Mouse (Mus musculus) kidney, adult 2 months (tissue): ENCODE results near the gene Srbd1. TPM values are rescaled to one million over a fixed set of nuclear protein-coding genes. Genes with fewer than 3 reads are reported as not detected.

Experiments
- DNase-seq: peaks from one replicate; pipeline ENCODE4 v3.0.0; 2021
- H3K27ac ChIP-seq: fragments of 200-500 bp; 2 replicates; pipeline ENCODE4 v1.5.1; 2012; ENCODE audit warnings: low read depth, low read length, control low read depth, inconsistent platforms; ENCODE audit not compliant: insufficient read depth
- H3K27me3 ChIP-seq: fragments of 200-500 bp; replicated peaks from 2 replicates; pipeline ENCODE4 v1.6.1; 2012; ENCODE audit warnings: mild to moderate bottlenecking, moderate library complexity, low read length, inconsistent platforms; ENCODE audit not compliant: control insufficient read depth, insufficient read depth
- H3K36me3 ChIP-seq: fragments of 200-500 bp; 2 replicates; pipeline ENCODE4 v1.6.1; 2012; ENCODE audit warnings: mild to moderate bottlenecking, moderate library complexity, low read length, inconsistent platforms; ENCODE audit not compliant: control insufficient read depth, insufficient read depth
- H3K4me1 ChIP-seq: fragments of 200-500 bp; 2 replicates; pipeline ENCODE4 v1.6.1; 2011; ENCODE audit warnings: low read length; ENCODE audit not compliant: control insufficient read depth, insufficient read depth
- H3K4me3 ChIP-seq: fragments of 200-500 bp; 2 replicates; pipeline ENCODE4 v1.5.1; 2011; ENCODE audit warnings: mild to moderate bottlenecking, low read depth, low read length, control low read depth; ENCODE audit not compliant: insufficient read depth
- CTCF ChIP-seq: fragments of 200-500 bp; conservative IDR thresholded peaks from 2 replicates; pipeline ENCODE4 v1.5.1; 2011; ENCODE audit warnings: low read depth, mild to moderate bottlenecking, control low read depth, low read length, moderate library complexity, mixed read lengths; ENCODE audit not compliant: insufficient read depth, insufficient read length
- POLR2A ChIP-seq: fragments of 200-500 bp; IDR thresholded peaks from one replicate; pipeline ENCODE4 v1.6.1; 2011; ENCODE audit warnings: low read depth, low read length, control low read depth
- WGBS: fragments of 180-500 bp; shearing (Covaris S2); methylation state at CpG from one replicate; pipeline ENCODE4 v1.1.7; 2018; 5-methylcytosine and 5-hydroxymethylcytosine counted together
- polyA plus RNA-seq: library from polyadenylated mRNA; depleted of rRNA; stranded (reverse); fragments of >200 nt; gene quantifications from 2 replicates; pipeline ENCODE4 v1.2.3, GENCODE M21; 2012

Gene Srbd1
- polyA plus RNA-seq, 1 experiment, result 3.6 TPM

GRCm38 (mm10) chr17:85986624-85987023 lies 158.4 kb downstream of the Srbd1 start:
- TF ChIP-seq POLR2A (no peak), CTCF (no peak)
- Histone ChIP-seq H3K4me3 (no peak overlapping the region), H3K27ac (no peak overlapping the region), H3K4me1 (no peaks in the 10 kb centered on the region), H3K36me3 (no peaks in the 10 kb centered on the region; the same call in 1 of the 2 replicates), H3K27me3 (no peaks in the 10 kb centered on the region)
- DNase-seq, result no peak
- 79% methylated on average over 4 of the region's 4 CpGs for WGBS

GRCm38 (mm10) chr17:85986181-85986580 lies 158.8 kb downstream of the Srbd1 start:
- Histone ChIP-seq H3K27me3 (no peaks in the 10 kb centered on the region), H3K27ac (no peak overlapping the region), H3K36me3 (no peaks in the 10 kb centered on the region; the same call in 1 of the 2 replicates), H3K4me1 (no peaks in the 10 kb centered on the region), H3K4me3 (no peak overlapping the region)
- no peak for DNase-seq
- TF ChIP-seq POLR2A (no peak), CTCF (no peak)
- WGBS, result 96% methylated on average over 2 of the region's 2 CpGs

- H3K4me3 ChIP-seq, result no peak overlapping the region
- H3K27ac ChIP-seq, result no peak overlapping the region
- H3K36me3 ChIP-seq, result no peaks in the 10 kb centered on the region; the same call in 1 of the 2 replicates
- DNase-seq, result no peak
- TF ChIP-seq POLR2A (no peak), CTCF (no peak)
- H3K4me1 ChIP-seq, result no peaks in the 10 kb centered on the region
- H3K27me3 ChIP-seq, result no peaks in the 10 kb centered on the region
- 63% methylated on average over 11 of the region's 11 CpGs for WGBS
These were observed 159.8 kb downstream of the Srbd1 start for GRCm38 (mm10) chr17:85985131-85985530.

- WGBS, result 96% methylated on average over 4 of the region's 4 CpGs
- DNase-seq, result no peak
- Histone ChIP-seq H3K27ac (no peak overlapping the region), H3K4me1 (no peaks in the 10 kb centered on the region), H3K27me3 (no peaks in the 10 kb centered on the region), H3K36me3 (no peaks in the 10 kb centered on the region), H3K4me3 (no peak overlapping the region)
- TF ChIP-seq CTCF (no peak), POLR2A (no peak)
These were observed 162.7 kb downstream of the Srbd1 start for GRCm38 (mm10) chr17:85982271-85982670.

- Histone ChIP-seq H3K4me1 (no peaks in the 10 kb centered on the region), H3K36me3 (no peaks in the 10 kb centered on the region), H3K27me3 (no peaks in the 10 kb centered on the region), H3K27ac (no peak overlapping the region), H3K4me3 (no peak overlapping the region)
- TF ChIP-seq CTCF (no peak), POLR2A (no peak)
- no peak for DNase-seq
- 98% methylated on average over 3 of the region's 3 CpGs for WGBS
These were observed 163.1 kb downstream of the Srbd1 start for GRCm38 (mm10) chr17:85981869-85982268.

GRCm38 (mm10) chr17:85978876-85979275 lies 166.1 kb downstream of the Srbd1 start:
- WGBS, result 45% methylated on average over 8 of the region's 8 CpGs
- H3K27me3 ChIP-seq, result no peaks in the 10 kb centered on the region
- no peak overlapping the region for H3K4me3 ChIP-seq
- DNase-seq, result no peak
- no peak overlapping the region for H3K27ac ChIP-seq
- TF ChIP-seq CTCF (no peak), POLR2A (no peak)
- H3K4me1 ChIP-seq, result no peaks in the 10 kb centered on the region
- no peaks in the 10 kb centered on the region for H3K36me3 ChIP-seq

GRCm38 (mm10) chr17:85975077-85975476 lies 169.9 kb downstream of the Srbd1 start:
- H3K27me3 ChIP-seq, result no peaks in the 10 kb centered on the region
- no peak for TF ChIP-seq CTCF
- no peak for TF ChIP-seq POLR2A
- H3K27ac ChIP-seq, result no peak overlapping the region
- 59% methylated on average over 5 of the region's 5 CpGs for WGBS
- H3K36me3 ChIP-seq, result no peaks in the 10 kb centered on the region
- no peak for DNase-seq
- H3K4me1 ChIP-seq, result no peaks in the 10 kb centered on the region
- H3K4me3 ChIP-seq, result no peak overlapping the region
